Mouse (Mus musculus) C2C12 (cell line): ENCODE measurements around the gene CK137956.

Source experiments
- CEBPB ChIP-seq: IDR thresholded peaks from one replicate; pipeline ENCODE4 v1.6.1; 2011; ENCODE audit warnings: low read depth, mild to moderate bottlenecking, control low read depth, moderate library complexity
- CTCF ChIP-seq: IDR thresholded peaks from one replicate; pipeline ENCODE4 v1.5.1; 2011; ENCODE audit not compliant: control insufficient read depth, insufficient read depth, insufficient read length
- MYOG ChIP-seq: IDR thresholded peaks from one replicate; pipeline ENCODE4 v1.6.1; 2011; ENCODE audit not compliant: control insufficient read depth, insufficient read length; ENCODE audit errors: extremely low read depth
- USF1 ChIP-seq: IDR thresholded peaks from one replicate; pipeline ENCODE4 v1.6.1; 2011; ENCODE audit warnings: low read depth, mild to moderate bottlenecking, control low read depth, moderate library complexity

GRCm38 (mm10) chr4:127987270-127987669, 16.5 kb upstream of the CK137956 start:
- TF ChIP-seq USF1 = no peak
- no peak for TF ChIP-seq CTCF
- TF ChIP-seq MYOG = no peak
- TF ChIP-seq CEBPB = no peak
